Mouse (Mus musculus) heart, embryonic 14.5 days (tissue): ENCODE data around the gene Palb2. TPM values are rescaled to one million over a fixed set of nuclear protein-coding genes. Genes with fewer than 3 reads are reported as not detected.
"Not testable (repeated sequence)": the region's sequence is repeated elsewhere in the genome, so short reads cannot be mapped to it uniquely, and the experiment has no call there.

Source experiments
- ATAC-seq: fragments of 200-750 bp; cut with Nextera tagmentation; 2 replicates; pipeline ENCODE4 v1.8.0; 2017; ENCODE audit warnings: low read depth, moderate TSS enrichment; ENCODE audit not compliant: insufficient number of reproducible peaks, insufficient read depth, low FRiP score
- H3K27ac ChIP-seq, 2 experiments: fragments of 200-500 bp in 1 of 2; fragments of 300-500 bp in 1 of 2; sonication (generic) in 1 of 2; replicated peaks in 1 of 2; 2 replicates each; pipeline ENCODE4 v1.5.1; 2012 to 2014; ENCODE audit warnings: low read depth in 2 of 2, low read length in 2 of 2, control low read depth in 1 of 2, mild to moderate bottlenecking in 1 of 2, mixed read lengths in 1 of 2; ENCODE audit not compliant: control insufficient read depth in 1 of 2, insufficient read depth in 1 of 2
- H3K27me3 ChIP-seq: fragments of 300-500 bp; sonication (generic); 2 replicates; pipeline ENCODE4 v1.6.1; 2014; ENCODE audit warnings: mild to moderate bottlenecking, low read length, control low read depth; ENCODE audit not compliant: control insufficient read depth, insufficient read depth
- H3K36me3 ChIP-seq: fragments of 300-500 bp; sonication (generic); 2 replicates; pipeline ENCODE4 v1.6.1; 2014; ENCODE audit warnings: mild to moderate bottlenecking, control low read depth, low read length, mixed read lengths; ENCODE audit not compliant: control insufficient read depth, insufficient read depth
- H3K4me1 ChIP-seq, 2 experiments: fragments of 200-500 bp in 1 of 2; fragments of 300-500 bp in 1 of 2; sonication (generic) in 1 of 2; 2 replicates each; pipeline ENCODE4 v1.6.1; 2012 to 2014; ENCODE audit warnings: low read length in 2 of 2, control low read depth in 1 of 2, mixed read lengths in 1 of 2; ENCODE audit not compliant: control insufficient read depth in 2 of 2, insufficient read depth in 2 of 2
- H3K4me2 ChIP-seq: fragments of 300-500 bp; sonication (generic); 2 replicates; pipeline ENCODE4 v1.6.1; 2014; ENCODE audit warnings: mild to moderate bottlenecking, low read length
- H3K4me3 ChIP-seq, 2 experiments: fragments of 200-500 bp in 1 of 2; fragments of 300-500 bp in 1 of 2; sonication (generic) in 1 of 2; 2 replicates each; pipeline ENCODE4 v1.5.1; 2012 to 2014; ENCODE audit warnings: low read length in 2 of 2, mild to moderate bottlenecking in 2 of 2, control low read depth in 1 of 2, low read depth in 1 of 2, moderate library complexity in 1 of 2; ENCODE audit not compliant: control insufficient read depth in 1 of 2, insufficient read depth in 1 of 2
- H3K9ac ChIP-seq: fragments of 300-500 bp; sonication (generic); 2 replicates; pipeline ENCODE4 v1.6.1; 2014; ENCODE audit warnings: mild to moderate bottlenecking, low read length
- H3K9me3 ChIP-seq: fragments of 300-500 bp; sonication (generic); 2 replicates; pipeline ENCODE4 v1.6.1; 2016; ENCODE audit warnings: low read length, control low read depth; ENCODE audit not compliant: control insufficient read depth
- WGBS: fragments of 180-500 bp; shearing (Covaris S2); extraction: QIAGEN DNeasy Blood & Tissue Kit; methylation state at CpG from one replicate; pipeline ENCODE4 v1.1.7; 2014; 5-methylcytosine and 5-hydroxymethylcytosine counted together
- polyA plus RNA-seq: library from polyadenylated mRNA; unstranded; fragments of >200 nt; fragmentation: Nextera tagmentation; extraction: Ambion mirVana; gene quantifications from 2 replicates; pipeline ENCODE4 v1.2.1, GENCODE M21; 2014

The Palb2 gene
- polyA plus RNA-seq, 1 experiment from 2014 or later: 7.6 TPM

GRCm38 (mm10) chr7:122101014-122101746, 31.6 kb downstream of the Palb2 start:
- Histone ChIP-seq H3K27ac (peak overlapping the region; percentile 63 to 75), H3K4me2 (peak overlapping the region; percentile 95), H3K36me3 (peaks cover 33% of the 10 kb centered on the region), H3K4me1 (peaks cover 4 to 14% of the 10 kb centered on the region in 2 experiments), H3K9ac (peak overlapping the region; percentile 91), H3K4me3 (peak overlapping the region; percentile 71 to 75)
- ATAC-seq: peak; percentile 77
- H3K9me3 ChIP-seq, H3K27me3 ChIP-seq: not testable (repeated sequence)
- 5% methylated on average over 25 of the region's 28 CpGs for WGBS

GRCm38 (mm10) chr7:122099222-122099621, 33.6 kb downstream of the Palb2 start:
- Histone ChIP-seq H3K9ac (no peak overlapping the region), H3K4me3 (no peak overlapping the region), H3K27me3 (no peaks in the 10 kb centered on the region), H3K9me3 (no peaks in the 10 kb centered on the region), H3K4me2 (no peak overlapping the region), H3K27ac (no peak overlapping the region), H3K4me1 (peaks cover 4 to 14% of the 10 kb centered on the region in 2 experiments), H3K36me3 (peaks cover 52% of the 10 kb centered on the region)
- no peak for ATAC-seq
- WGBS: 51% methylated on average over 4 of the region's 4 CpGs

DNA sequence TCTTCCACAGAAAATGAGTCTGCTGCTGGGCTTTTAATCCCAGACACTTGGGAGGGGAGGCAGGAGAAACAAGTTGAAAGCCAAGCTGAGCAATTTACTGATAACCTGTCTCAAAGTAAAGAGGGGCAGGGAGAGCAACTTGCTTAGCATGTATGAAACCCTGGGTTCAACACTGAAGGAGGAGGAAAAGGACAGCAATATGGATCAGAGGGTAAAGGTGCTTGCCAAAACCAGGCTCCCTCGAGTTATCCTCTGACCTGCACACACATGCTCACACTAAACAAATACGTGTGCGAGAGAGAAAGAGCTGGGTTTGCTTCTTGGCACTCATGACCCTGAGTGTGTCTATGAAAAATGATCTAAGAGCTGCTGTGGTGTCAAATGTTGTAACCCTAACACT, 34.8 kb downstream of the Palb2 start:
- no peak overlapping the region for H3K9ac ChIP-seq
- no peak overlapping the region for H3K27ac ChIP-seq
- H3K36me3 ChIP-seq: peaks cover 65% of the 10 kb centered on the region
- no peaks in the 10 kb centered on the region for H3K27me3 ChIP-seq
- no peak for ATAC-seq
- no peaks in the 10 kb centered on the region for H3K9me3 ChIP-seq
- H3K4me1 ChIP-seq: peaks cover 4 to 14% of the 10 kb centered on the region in 2 experiments
- 91% methylated on average over 3 of the region's 3 CpGs for WGBS
- no peak overlapping the region for H3K4me2 ChIP-seq
- no peak overlapping the region for H3K4me3 ChIP-seq

- H3K4me3 ChIP-seq: no peak overlapping the region
- H3K36me3 ChIP-seq: peaks cover 94% of the 10 kb centered on the region
- H3K4me1 ChIP-seq: peaks cover 0 to under 1% of the 10 kb centered on the region in 2 experiments; a peak in 1 of 4 replicates
- H3K27ac ChIP-seq: no peak overlapping the region
- no peaks in the 10 kb centered on the region for H3K9me3 ChIP-seq
- no peaks in the 10 kb centered on the region for H3K27me3 ChIP-seq
- H3K4me2 ChIP-seq: no peak overlapping the region
- no peak overlapping the region for H3K9ac ChIP-seq
- WGBS: 98% methylated on average over 2 of the region's 2 CpGs
- no peak for ATAC-seq
Observed at GRCm38 (mm10) chr7:122094564-122095330, 38.0 kb downstream of the Palb2 start.

DNA sequence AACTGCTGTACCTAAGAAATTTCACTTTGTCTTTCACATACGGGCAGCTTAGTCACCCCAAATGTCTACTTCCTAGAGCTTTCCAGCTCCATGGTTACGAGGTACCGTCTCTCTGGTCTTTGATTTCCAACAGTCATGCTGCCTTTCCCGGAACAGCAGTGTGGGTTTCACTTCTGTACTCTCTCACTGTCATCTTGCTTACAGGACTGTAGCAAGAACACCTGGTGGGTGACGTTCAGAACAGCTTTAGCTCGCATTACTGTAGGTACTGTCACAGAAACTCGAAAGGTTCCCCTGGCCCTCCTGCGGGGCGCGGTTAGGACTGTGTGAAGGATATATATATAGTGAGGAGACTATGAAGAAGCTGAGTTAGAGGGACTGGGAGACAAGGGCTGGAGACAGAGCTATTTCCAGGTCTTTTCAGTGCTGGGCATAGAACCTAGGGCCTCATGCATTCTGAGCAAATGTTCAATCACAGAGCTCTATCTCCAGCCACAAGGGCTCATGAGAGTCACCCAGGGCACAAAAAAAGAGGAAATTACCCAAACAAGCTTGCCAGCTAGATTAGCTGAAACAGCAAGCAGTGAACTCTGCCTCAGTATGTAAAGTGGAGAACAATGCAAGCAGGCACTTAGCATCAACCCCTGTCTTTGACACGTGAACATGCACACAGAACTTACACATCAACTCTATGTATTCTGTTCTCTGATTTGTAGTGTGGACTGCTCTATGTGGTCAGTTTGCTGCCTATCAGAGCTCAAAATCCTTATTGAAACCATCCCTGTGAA, 45.4 kb downstream of the Palb2 start:
- no peak for ATAC-seq
- no peak overlapping the region for H3K4me2 ChIP-seq
- no peaks in the 10 kb centered on the region for H3K27me3 ChIP-seq
- no peak overlapping the region for H3K4me3 ChIP-seq
- H3K9ac ChIP-seq: no peak overlapping the region
- no peak overlapping the region for H3K27ac ChIP-seq
- H3K36me3 ChIP-seq: peaks cover 86% of the 10 kb centered on the region
- H3K9me3 ChIP-seq: no peaks in the 10 kb centered on the region
- peaks cover 0 to 3% of the 10 kb centered on the region in 2 experiments; a peak in 1 of 4 replicates for H3K4me1 ChIP-seq
- WGBS: 88% methylated on average over 11 of the region's 11 CpGs

GRCm38 (mm10) chr7:122081071-122081470, 51.7 kb downstream of the Palb2 start:
- no peaks in the 10 kb centered on the region for H3K9me3 ChIP-seq
- WGBS: 86% methylated on average over 1 of the region's 1 CpGs
- peaks cover 87% of the 10 kb centered on the region for H3K36me3 ChIP-seq
- no peak for ATAC-seq
- H3K9ac ChIP-seq: no peak overlapping the region
- H3K4me3 ChIP-seq: no peak overlapping the region
- peaks cover 0 to 3% of the 10 kb centered on the region in 2 experiments; a peak in 1 of 4 replicates for H3K4me1 ChIP-seq
- H3K4me2 ChIP-seq: no peak overlapping the region
- no peaks in the 10 kb centered on the region for H3K27me3 ChIP-seq
- H3K27ac ChIP-seq: no peak overlapping the region

DNA sequence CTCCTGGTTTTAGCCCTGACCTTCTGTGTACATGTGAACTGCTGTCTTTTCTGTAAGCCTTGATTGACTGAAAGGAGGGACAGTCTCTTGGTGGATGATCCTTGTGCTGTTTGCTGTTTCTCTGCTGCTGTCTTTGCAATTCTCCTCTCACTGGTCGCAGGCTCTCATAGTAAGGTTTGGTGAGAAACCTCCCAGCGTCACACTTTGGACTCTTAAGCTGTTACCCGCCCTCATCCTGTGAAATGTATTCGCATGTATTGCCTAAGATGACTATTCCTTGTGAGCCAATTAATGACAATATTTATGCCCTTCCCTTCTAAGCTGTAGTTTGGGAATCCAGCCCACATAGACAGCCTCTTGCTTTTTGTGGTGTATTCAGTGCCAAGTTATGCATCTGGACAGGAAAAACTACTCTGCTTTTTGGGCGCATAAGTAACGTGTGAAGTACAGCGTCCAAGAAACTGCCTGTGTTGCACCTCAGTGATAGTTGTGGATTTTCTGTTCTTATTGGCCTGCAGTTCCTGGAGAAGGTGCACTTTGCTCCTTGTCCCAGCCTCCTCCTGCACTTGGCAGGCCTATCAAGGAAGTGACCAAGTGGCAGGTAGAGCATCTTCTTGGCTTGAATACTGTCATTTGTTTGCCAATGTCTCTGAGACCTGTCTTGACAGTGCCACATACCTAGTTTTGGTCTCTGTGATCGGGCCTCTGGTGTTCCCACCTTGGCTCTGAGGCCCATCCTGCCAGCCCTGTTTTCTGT, 52.8 kb downstream of the Palb2 start:
- Histone ChIP-seq H3K36me3 (peaks cover 89% of the 10 kb centered on the region), H3K9ac (no peak overlapping the region), H3K9me3 (no peaks in the 10 kb centered on the region), H3K4me2 (no peak overlapping the region), H3K27me3 (no peaks in the 10 kb centered on the region), H3K27ac (no peak overlapping the region), H3K4me1 (peaks cover 0 to 3% of the 10 kb centered on the region in 2 experiments; a peak in 1 of 4 replicates), H3K4me3 (no peak overlapping the region)
- 90% methylated on average over 8 of the region's 8 CpGs for WGBS
- ATAC-seq: no peak
